Mouse (Mus musculus): ENCODE measurements around the gene Col20a1.

- TF ChIP-seq CTCF (IDR thresholded peaks at IDR 0.05; ENCODE audit: extremely low read depth, insufficient read length, insufficient replicate concordance, low read depth, low read length) (no peak), POLR2A (IDR thresholded peaks at IDR 0.05; ENCODE audit: low read depth, low read length) (peak; percentile 77)
Observed at GRCm38 (mm10) chr2:180967010-180967763, 19.1 kb upstream of the Col20a1 start, which contains the start of gene Arfgap1.
